Mouse (Mus musculus): Measurements from ENCODE around the gene Tm4sf20.

The Tm4sf20 gene

DNA sequence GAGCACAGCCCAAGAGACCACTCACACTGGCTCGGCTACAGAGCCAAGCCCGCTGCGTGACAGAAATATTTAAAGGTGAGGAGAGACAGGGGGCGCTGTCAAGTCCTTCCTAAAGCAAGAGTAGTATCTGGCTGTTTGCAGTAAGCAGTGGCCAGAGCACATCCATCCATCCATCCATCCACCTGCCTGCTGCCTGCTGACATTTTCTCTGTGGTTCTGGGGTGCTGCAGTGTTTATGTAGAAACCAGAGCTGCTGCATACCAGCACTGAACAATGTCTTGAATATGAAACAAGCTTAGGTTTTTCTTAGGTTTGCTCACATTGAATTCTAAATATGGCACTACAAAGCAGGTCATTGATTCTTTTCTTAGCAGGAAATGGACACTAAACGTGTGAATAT, 4.9 kb upstream of the Tm4sf20 start:
- DNase-seq = no peak

GRCm38 (mm10) chr1:82772428-82772827, 4.2 kb upstream of the Tm4sf20 start:
- DNase-seq = no peak

DNA sequence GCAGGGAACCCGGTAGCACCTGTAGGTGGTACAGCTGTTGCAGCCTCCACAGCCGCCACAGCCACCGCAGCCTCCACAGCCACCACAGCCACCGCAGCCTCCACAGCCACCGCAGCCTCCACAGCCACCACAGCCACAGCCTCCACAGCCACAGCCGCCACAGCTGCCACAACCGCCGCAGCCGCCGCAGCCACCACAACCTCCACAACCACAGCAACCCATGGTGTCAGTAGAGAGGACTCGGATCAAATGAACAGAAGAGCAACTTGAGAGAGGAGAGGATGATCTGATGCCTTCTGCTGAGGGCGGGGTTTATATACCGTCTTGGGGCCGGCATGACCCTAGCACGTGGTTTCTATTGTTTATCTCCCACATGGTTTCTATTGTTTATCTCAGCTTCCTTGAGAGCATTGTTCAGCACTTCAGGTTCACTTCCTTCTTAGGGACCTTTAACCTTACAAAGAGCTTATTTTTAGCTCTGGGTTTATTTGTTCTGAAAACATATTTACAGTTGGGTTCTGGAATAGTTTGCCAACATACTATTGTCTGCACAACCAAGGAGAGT, 2.8 kb upstream of the Tm4sf20 start, which contains the start of gene Gm47791:
Gene Gm47791 (minus strand): TSS at position 222 of the 565 bp plus-strand sequence.
- no peak for DNase-seq

DNA sequence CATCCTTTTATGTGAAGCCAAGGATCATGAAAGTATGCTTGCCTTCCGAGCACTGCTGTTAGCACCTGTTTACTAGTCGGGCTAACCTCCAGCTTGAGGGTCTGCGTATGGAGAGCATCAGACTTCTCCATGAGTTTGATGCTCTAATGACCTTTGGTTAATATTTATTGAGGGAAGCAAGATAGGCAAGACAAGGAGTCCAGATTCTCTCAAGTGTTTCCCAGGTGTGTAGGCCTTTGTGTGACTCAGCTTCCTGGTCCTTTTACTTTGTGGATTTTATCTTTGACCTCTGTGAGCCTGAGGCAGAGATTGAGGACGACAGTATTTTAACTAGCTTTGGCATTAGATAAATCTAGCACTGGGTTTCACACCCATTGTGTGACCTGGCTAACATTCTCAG, 1.6 kb downstream of the Tm4sf20 start:
- no peak for DNase-seq

- DNase-seq = no peak
Observed at GRCm38 (mm10) chr1:82766227-82766626, 2.0 kb downstream of the Tm4sf20 start.

DNA sequence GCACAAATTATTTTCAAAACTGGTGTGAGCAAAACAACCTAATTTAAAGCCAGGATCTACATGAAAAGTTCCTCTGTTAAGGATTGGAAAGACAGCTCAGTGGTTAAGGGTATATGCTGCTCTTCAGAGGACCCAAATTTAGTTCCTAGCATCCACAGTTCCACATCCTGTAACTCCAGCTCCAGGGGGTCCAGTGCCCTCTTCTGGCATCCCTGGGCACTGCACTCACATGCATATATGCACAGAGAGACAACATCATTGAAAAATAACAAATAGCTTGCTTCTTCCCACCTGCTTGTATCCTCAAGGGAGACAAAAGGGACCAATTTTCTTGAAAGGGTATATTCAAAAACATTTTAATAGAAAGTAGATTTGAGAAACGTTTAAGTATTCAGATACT, 6.0 kb downstream of the Tm4sf20 start:
- DNase-seq = no peak

GRCm38 (mm10) chr1:82761454-82762169, 6.6 kb downstream of the Tm4sf20 start:
- DNase-seq = no peak

DNA sequence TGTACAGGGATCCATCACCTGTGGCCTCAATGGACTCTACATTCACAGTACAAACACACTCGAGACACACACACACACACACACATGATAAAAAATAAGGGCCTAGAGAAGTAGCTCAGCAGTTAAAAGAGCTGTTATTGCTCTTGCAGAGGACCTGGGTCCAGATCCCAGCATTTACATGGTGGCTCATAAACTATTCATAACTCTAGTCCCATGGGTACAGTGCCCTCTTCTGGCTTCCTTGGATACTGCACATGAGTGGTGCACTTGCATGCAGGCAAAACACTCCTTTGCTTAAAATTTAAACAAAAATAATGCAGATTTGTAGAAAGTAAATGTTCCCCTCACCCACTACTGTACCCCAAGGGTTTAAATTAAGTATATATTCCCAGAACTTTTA, 8.7 kb downstream of the Tm4sf20 start:
- DNase-seq = peak in 1 of 2 experiments; percentile 34

DNA sequence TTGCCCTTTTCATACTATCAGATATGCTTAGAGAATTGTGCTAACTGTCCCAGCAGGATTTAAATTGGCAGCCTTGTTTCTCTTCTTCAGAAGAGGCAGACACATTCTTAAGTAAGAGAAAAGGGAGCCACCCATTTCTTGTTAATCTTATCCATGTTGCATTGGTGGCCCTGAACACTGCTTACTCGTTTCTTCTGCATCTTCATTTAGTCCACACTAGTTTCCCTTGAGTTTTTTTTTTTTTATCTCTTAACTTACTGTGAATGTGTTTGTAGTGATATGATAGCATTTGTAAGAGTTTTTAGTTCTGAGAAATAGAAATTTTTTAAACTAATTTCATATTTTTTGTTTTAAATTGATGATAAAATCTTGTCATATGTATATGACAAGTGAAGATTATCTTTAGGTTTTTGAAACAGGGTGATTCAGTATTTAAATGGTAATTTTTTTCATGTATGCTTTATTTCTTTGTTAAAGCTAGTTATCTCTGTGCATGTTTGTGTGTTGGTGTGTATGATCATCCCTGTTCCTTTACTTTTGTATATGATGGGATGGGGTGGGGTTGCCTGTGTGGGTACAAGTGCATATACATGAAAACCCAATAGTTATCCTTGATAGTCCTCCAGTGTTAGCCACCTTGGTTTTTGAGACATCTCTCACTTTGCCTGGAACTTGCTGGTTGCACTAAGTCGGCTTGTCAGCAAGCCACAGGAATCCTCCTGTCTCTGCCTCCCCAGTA, 20.4 kb downstream of the Tm4sf20 start:
- DNase-seq = no peak

GRCm38 (mm10) chr1:82746408-82746807, 21.9 kb downstream of the Tm4sf20 start:
- no peak for DNase-seq

- no peak for DNase-seq
Observed at GRCm38 (mm10) chr1:82743962-82744361, 24.3 kb downstream of the Tm4sf20 start.

- no peak for DNase-seq
Observed at GRCm38 (mm10) chr1:82741539-82741938, 26.7 kb downstream of the Tm4sf20 start.

DNA sequence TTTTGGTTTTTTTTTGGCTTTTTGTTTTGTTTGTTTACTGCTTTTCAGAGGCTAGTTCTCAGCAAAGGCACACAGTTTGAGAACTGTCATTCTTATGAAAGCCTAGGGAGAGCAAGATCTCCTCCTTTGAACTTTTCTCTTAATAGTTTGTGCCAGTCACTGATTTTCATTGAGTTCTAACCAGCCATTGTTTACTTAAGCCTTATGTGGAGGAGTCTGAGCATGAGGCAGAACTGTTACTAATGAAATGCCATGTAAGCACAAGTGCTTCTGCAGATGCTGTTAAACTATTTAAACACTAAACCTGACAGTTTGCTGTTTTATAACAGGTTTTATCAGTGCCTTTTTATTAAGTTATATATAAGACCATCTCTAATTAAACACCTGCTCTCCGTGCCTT, 30.2 kb downstream of the Tm4sf20 start:
- no peak for DNase-seq

DNA sequence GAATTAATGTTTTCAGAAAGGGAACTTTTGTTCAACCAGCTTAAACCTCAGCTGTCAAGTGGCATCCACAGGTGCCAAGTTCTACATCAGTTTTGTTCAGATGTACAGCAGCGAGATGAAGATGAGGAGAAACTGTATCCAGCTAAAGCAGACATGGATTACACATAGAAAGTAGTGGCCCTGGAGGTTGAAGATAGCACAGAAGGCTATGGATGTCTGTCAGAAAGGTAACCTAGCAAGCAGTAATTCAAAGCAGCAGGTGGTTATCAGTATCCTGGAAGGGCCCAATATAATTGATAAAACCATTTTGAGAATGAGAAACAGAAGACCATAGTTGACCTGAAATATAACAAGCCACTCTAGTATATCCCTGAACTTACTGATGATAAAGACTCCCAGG, 34.9 kb downstream of the Tm4sf20 start:
- no peak for DNase-seq

GRCm38 (mm10) chr1:82726482-82726881, 41.8 kb downstream of the Tm4sf20 start:
- no peak for DNase-seq

GRCm38 (mm10) chr1:82725875-82726185, 42.4 kb downstream of the Tm4sf20 start:
- DNase-seq = no peak

DNA sequence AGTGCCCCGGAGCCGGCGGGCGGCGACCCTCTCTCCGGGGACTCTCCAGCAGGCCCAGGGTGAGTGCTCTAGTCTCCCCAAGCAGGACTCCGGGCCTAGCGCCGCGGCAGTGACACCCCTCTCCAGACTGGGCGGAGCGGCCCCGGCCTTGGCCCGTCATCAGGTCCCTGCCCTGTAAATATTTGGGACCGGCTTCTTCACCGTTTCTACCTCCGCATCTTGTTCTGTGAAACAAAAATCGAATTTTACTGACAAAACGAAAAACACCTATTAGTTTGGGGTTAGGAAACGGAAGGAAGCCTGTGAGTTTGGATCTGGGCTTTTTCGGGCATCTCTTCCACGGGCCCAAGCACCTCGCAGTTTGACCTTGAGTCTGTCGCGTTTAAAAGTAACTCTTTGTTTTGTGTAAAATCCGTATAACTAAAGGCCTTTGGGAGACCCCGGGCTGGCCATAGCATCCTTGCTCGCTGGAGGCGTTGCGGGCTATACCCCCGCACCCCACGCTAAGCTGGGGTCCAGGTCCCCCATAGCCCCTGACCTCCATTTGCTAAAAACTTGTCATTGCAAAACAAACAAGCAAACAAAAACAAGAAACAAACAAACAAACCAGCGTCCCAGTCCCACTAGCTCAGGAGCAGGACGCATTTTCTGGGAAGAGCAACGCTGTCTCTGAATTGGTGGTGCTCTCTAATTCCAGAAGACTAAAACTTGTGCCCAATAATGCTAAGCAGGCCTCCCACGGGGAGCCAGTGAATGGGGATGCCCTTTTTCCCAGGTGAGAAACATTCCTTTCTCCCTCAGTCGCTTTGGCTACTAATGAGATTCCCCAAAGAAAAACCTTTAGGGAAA, 43.0 kb downstream of the Tm4sf20 start:
- peak in 1 of 2 experiments; percentile 4 for DNase-seq

GRCm38 (mm10) chr1:82724339-82725025, 43.8 kb downstream of the Tm4sf20 start, which contains the start of gene Mff:
Gene Mff (plus strand): TSS chr1:82724890.
- DNase-seq = peak; percentile 96 to 97

- DNase-seq = no peak
Observed at GRCm38 (mm10) chr1:82717816-82718512, 50.3 kb downstream of the Tm4sf20 start.

Measured in kidney, postnatal 36 days (tissue).